Mouse (Mus musculus) kidney, postnatal 0 days (tissue): Measurements from ENCODE around the gene Dera. TPM values are rescaled to one million over a fixed set of nuclear protein-coding genes. Genes with fewer than 3 reads are reported as not detected.

Experiments
- ATAC-seq: fragments of 200-750 bp; cut with Nextera tagmentation; replicated peaks from 2 replicates; pipeline ENCODE4 v1.8.0; 2017; ENCODE audit warnings: low read depth, moderate number of reproducible peaks, moderate TSS enrichment, moderate library complexity; ENCODE audit not compliant: low FRiP score
- DNase-seq: peaks from one replicate; pipeline ENCODE4 v3.0.0-alpha.2; 2016; ENCODE audit warnings: low spot score
- H3K27ac ChIP-seq: fragments of 300-500 bp; sonication (generic); 2 replicates; pipeline ENCODE4 v1.5.1; 2014; ENCODE audit warnings: mild to moderate bottlenecking
- H3K27me3 ChIP-seq: fragments of 300-500 bp; sonication (generic); 2 replicates; pipeline ENCODE4 v1.6.1; 2014; ENCODE audit warnings: low read length, mixed read lengths; ENCODE audit not compliant: insufficient read depth
- H3K36me3 ChIP-seq: fragments of 300-500 bp; sonication (generic); 2 replicates; pipeline ENCODE4 v1.6.1; 2014; ENCODE audit warnings: low read length, mixed read lengths; ENCODE audit not compliant: insufficient read depth
- H3K4me1 ChIP-seq: fragments of 300-500 bp; sonication (generic); replicated peaks from 2 replicates; pipeline ENCODE4 v1.6.1; 2014; ENCODE audit warnings: antibody characterized with exemption, low read length, mixed read lengths; ENCODE audit not compliant: insufficient read depth
- H3K4me2 ChIP-seq: fragments of 300-500 bp; sonication (generic); 2 replicates; pipeline ENCODE4 v1.6.1; 2014; ENCODE audit warnings: mild to moderate bottlenecking, low read length, moderate library complexity, mixed read lengths
- H3K4me3 ChIP-seq: fragments of 300-500 bp; sonication (generic); replicated peaks from 2 replicates; pipeline ENCODE4 v1.5.1; 2014; ENCODE audit warnings: low read depth, low read length
- H3K9ac ChIP-seq: fragments of 300-500 bp; sonication (generic); 2 replicates; pipeline ENCODE4 v1.6.1; 2014; ENCODE audit warnings: low read depth, low read length
- H3K9me3 ChIP-seq: fragments of 300-500 bp; sonication (generic); replicated peaks from 2 replicates; pipeline ENCODE4 v1.6.1; 2016; ENCODE audit warnings: low read length, inconsistent platforms, mixed read lengths
- CTCF ChIP-seq: IDR thresholded peaks from 2 replicates; pipeline ENCODE4 v1.5.1; 2016; ENCODE audit warnings: antibody characterized with exemption, low read depth, mild to moderate bottlenecking, moderate library complexity
- WGBS: fragments of 180-500 bp; shearing (Covaris S2); extraction: QIAGEN DNeasy Blood & Tissue Kit; methylation state at CpG from one replicate; pipeline ENCODE4 v1.1.7; 2014; 5-methylcytosine and 5-hydroxymethylcytosine counted together
- polyA plus RNA-seq: library from polyadenylated mRNA; unstranded; fragments of >200 nt; fragmentation: Nextera tagmentation; extraction: Ambion mirVana; gene quantifications from 2 replicates; pipeline ENCODE4 v1.2.1, GENCODE M21; 2015

Dera gene
- polyA plus RNA-seq, 1 experiment from 2014 or later, result 85.5 TPM

DNA sequence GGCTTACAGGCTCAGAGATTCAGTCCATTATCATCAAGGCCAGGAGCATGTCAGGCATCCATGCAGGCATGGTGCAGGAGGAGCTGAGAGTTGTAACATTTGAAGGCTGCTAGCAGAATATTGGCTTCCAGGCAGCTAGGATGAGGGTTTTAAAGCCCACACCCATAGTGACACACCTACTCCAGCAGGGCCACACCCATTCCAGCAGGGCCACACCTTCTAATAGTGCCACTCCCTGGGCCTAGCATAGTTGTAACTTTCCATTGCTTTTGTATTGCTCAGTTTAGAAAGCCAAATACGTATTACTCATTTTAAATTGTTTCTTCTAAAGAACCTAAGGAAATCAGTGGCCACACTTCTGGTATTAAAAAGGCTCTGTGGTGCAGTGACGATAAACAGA lies 13.4 kb upstream of the Dera start:
- Histone ChIP-seq H3K27ac (no peak overlapping the region), H3K4me3 (no peak overlapping the region), H3K27me3 (no peaks in the 10 kb centered on the region), H3K9me3 (no peaks in the 10 kb centered on the region), H3K4me1 (peaks cover 3% of the 10 kb centered on the region; the same call in 1 of the 2 replicates), H3K4me2 (no peak overlapping the region), H3K9ac (no peak overlapping the region), H3K36me3 (peaks cover 38% of the 10 kb centered on the region)
- no peak for TF ChIP-seq CTCF
- DNase-seq (no peak), ATAC-seq (no peak)
- whole genome bisulfite sequencing, result 92% methylated on average over 2 of the region's 2 CpGs

DNA sequence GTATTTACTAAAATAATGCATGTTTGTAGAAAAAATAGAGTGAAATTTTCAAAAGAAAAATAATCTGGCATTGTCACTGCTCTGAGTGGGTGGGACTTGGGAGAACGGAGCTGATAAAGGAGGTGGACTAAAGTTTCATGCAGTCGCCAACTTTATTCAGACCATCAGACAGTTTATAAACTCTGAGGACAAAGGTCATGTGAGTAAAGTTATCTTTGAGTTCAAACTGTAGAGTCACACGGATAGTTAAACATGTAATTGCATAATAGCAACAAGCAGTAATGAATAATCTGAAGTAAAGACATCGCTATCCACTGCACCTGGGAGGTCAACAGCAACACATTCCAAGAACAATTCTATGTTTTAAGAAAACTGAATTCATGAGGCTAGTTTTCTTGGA lies 9.6 kb upstream of the Dera start:
- Histone ChIP-seq H3K4me1 (no peaks in the 10 kb centered on the region), H3K9me3 (no peaks in the 10 kb centered on the region), H3K4me3 (no peak overlapping the region), H3K4me2 (no peak overlapping the region), H3K9ac (no peak overlapping the region), H3K36me3 (peaks cover 52% of the 10 kb centered on the region), H3K27ac (no peak overlapping the region), H3K27me3 (no peaks in the 10 kb centered on the region)
- 54% methylated on average over 4 of the region's 4 CpGs for WGBS
- TF ChIP-seq CTCF, result no peak
- DNase-seq (no peak), ATAC-seq (no peak)

DNA sequence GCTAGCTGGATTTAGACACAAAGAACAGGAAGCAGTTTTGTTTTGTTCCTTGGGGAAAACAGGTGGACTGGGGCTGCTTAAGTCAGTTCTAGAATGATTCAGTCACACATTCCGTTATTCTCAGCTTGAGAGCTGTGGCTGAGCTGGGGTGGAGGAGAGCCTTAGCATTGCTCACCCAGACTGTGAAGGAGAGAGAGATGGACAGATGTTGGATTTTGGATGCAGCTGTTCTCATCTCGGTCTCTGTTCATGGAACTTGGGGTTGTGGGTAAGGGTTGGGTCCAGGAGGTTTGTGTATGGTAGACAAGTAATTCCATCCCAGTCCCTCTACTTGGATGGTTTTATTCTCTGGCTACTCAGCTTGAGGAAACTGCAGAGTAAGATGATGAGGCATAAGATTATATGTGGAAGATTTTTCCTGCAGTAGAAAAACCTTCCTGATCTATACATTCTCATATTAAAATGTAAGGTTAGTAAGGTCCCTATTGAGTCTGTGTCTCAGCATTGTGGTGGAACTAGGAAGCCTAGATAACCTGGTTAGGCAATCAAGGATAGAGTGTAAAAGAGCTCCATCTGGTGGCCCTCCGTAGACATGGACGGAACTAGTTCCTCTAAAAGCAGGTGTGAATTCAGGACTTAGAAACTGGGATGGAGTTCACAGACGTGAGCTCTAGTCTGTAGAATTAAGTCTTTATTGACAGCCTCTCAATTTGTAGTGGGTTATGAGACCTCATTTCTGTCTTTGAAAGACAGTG lies 7.0 kb upstream of the Dera start:
- no peak for ATAC-seq
- Histone ChIP-seq H3K4me3 (no peak overlapping the region), H3K4me2 (no peak overlapping the region), H3K4me1 (no peaks in the 10 kb centered on the region), H3K27me3 (no peaks in the 10 kb centered on the region), H3K9ac (no peak overlapping the region), H3K27ac (no peak overlapping the region), H3K9me3 (no peaks in the 10 kb centered on the region), H3K36me3 (peaks cover 41% of the 10 kb centered on the region)
- DNase-seq, result peak; percentile 65
- WGBS, result 69% methylated on average over 5 of the region's 5 CpGs
- peak; percentile 73 for TF ChIP-seq CTCF

DNA sequence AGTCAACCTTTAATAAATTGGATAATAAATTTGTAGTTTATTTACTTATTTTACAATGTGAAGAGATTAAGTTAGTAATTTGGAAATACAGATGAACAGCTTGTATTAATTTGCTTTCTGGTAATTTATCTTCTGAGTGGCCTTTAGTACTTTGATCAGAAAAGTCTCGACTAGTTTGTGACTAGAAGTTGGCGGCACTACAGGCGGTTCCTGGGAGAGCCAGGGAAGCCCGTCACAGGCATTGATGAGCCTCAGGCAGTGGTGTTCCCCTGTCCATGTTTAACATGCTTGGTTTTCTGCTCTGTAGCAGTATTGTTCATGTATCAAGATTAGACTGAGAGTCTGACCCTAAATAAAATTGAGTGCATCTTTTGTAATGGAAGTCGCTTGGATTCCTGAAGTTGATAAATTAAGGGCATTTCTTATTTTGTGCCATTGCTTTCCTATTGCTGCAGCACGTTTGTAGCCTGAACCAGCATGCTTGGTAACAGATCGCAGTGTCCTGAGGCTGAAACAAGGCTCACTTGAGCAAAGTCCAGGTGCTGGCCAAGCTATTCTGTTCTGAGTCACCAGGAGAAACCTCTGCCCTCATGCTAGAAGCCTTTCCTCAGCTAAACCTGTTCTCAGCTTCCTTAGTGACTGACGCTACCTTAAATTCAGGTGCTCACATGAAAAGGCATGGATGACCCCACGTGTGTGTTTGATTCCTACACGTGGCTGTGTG lies 2.6 kb upstream of the Dera start:
- Histone ChIP-seq H3K9me3 (no peaks in the 10 kb centered on the region), H3K27ac (peak overlapping the region; percentile 54; the same call in 1 of the 2 replicates), H3K36me3 (peaks cover 26% of the 10 kb centered on the region), H3K4me2 (no peak overlapping the region), H3K9ac (no peak overlapping the region), H3K4me1 (0 out of 2 replicates have a peak, but pooled peaks cover 3% of the 10 kb centered on the region), H3K4me3 (no peak overlapping the region), H3K27me3 (no peaks in the 10 kb centered on the region)
- no peak for TF ChIP-seq CTCF
- ATAC-seq, result peak; percentile 54
- 79% methylated on average over 10 of the region's 10 CpGs for WGBS
- no peak for DNase-seq

DNA sequence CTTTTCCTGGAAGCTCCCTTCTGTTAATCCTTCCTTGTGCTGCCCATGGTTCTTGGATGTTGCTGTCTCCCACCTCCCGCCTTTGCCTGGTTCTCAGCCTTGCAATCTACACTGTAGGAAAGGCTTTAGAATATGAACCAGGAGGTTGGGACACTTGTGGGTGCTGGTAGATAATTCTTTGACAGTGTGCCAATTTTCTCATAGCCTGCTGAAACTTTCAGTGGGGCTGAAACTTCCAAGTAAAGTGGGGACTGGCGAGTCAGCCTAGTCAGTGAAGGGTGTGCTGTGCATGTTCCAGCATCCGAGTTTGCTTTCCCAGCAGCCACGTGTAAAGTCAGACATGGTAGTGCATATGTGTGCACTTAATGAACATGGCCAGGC lies 2.1 kb upstream of the Dera start:
- TF ChIP-seq CTCF, result no peak
- no peaks in the 10 kb centered on the region for H3K9me3 ChIP-seq
- no peak overlapping the region for H3K4me3 ChIP-seq
- no peak overlapping the region for H3K9ac ChIP-seq
- H3K27me3 ChIP-seq, result no peaks in the 10 kb centered on the region
- H3K4me2 ChIP-seq, result no peak overlapping the region
- WGBS, result 90% methylated on average over 4 of the region's 4 CpGs
- H3K36me3 ChIP-seq, result peaks cover 26% of the 10 kb centered on the region
- ATAC-seq, result no peak
- H3K4me1 ChIP-seq, result 0 out of 2 replicates have a peak, but pooled peaks cover 3% of the 10 kb centered on the region
- no peak for DNase-seq
- H3K27ac ChIP-seq, result peak overlapping the region; percentile 54; the same call in 1 of the 2 replicates

GRCm38 (mm10) chr6:137754857-137755232 lies 499 bp downstream of the Dera start:
- no peak for DNase-seq
- H3K4me2 ChIP-seq, result peak overlapping the region; percentile 78
- no peak for ATAC-seq
- no peaks in the 10 kb centered on the region for H3K9me3 ChIP-seq
- H3K27ac ChIP-seq, result peak overlapping the region; percentile 81
- no peaks in the 10 kb centered on the region for H3K27me3 ChIP-seq
- H3K36me3 ChIP-seq, result peaks cover 8% of the 10 kb centered on the region
- peaks cover 3% of the 10 kb centered on the region; the same call in 1 of the 2 replicates for H3K4me1 ChIP-seq
- H3K9ac ChIP-seq, result peak overlapping the region; percentile 76
- peak overlapping the region; percentile 69 for H3K4me3 ChIP-seq
- WGBS, result 1% methylated on average over 8 of the region's 8 CpGs
- no peak for TF ChIP-seq CTCF
